Mouse (Mus musculus): ENCODE measurements at regions not wholly inside any gene's neighbourhood (a gene's known extent, or its start where the extent isn't known, plus 50 kb on each side); places are given as distances from the start of the nearest gene placed in this dataset.
A peak's percentile ranks its signal among the peaks of the same experiment; 100 is the strongest.

DNA sequence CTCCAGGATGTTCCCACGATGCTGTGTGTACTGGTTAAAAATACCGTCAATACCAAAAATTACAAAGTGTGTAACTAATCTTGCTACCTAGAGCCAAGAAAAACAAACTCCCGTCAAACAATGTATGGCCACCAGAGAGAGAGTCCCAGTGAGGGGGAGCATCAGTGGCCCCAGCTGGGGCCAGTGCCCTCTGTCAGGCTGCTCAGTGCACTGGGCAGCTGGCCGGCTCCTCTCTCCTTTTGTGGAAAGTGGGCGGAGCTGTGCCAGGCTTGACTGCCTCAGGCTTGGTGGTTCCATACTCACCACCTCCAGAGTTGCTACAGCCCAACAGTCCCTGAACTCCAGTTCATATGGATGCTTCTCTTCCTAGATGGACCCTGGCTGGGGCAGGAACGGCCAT is 53.8 kb upstream of the Sept5 start:
- H3K27ac ChIP-seq (ENCODE audit: insufficient read depth, low read length) = no peak overlapping the region
- TF ChIP-seq POLR2A (IDR thresholded peaks at IDR 0.05; ENCODE audit: insufficient read depth, low read length) (no peak), CTCF (IDR thresholded peaks at IDR 0.05; ENCODE audit: low read depth, low read length) (no peak), EP300 (IDR thresholded peaks at IDR 0.05; ENCODE audit: insufficient read depth, low read depth, low read length) (no peak)
- peaks cover 5% of the 10 kb centered on the region for H3K4me1 ChIP-seq (ENCODE audit: control insufficient read depth, insufficient read depth, low read length)

DNA sequence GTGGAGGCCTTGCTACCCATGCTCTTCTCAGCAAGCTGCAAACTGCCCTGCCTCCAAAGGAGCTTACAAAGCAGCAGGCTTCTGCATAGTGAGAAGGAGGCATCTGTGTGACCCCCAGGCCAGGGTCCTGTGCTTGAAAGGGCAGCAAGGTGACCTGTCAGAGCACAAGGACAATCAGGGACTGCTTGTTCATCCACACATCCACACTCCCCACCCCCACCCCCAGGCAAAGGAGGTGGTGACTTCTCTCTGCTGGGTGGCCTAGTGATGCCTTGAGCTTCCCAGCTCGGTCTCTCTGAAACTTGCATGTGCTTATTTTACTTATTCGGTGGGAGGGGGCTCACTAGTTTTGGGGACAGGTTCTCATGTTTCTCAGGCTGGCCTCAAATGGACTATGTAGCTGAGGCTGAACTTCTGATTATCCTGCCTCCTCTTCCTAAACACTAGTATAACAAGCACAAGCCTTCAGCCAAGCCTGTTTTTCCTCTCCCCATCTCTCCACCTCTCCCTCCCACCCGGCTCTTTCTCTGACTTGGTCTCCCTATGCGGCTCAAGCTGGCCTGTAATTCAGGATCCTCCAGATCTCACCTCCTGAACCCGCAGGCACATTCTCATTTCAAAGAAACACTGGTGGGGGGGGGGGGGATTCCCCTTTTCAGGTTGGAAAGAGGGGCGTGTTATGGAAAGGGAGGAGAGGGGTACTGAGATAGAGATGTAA is 56.4 kb upstream of the Sept5 start:
- TF ChIP-seq EP300 (IDR thresholded peaks at IDR 0.05; ENCODE audit: insufficient read depth, low read depth, low read length) (0 out of 2 replicates have a peak, but pooled peaks have one; percentile 40), POLR2A (IDR thresholded peaks at IDR 0.05; ENCODE audit: insufficient read depth, low read length) (no peak), CTCF (IDR thresholded peaks at IDR 0.05; ENCODE audit: low read depth, low read length) (no peak)
- H3K27me3 ChIP-seq (ENCODE audit: control insufficient read depth, insufficient read depth, low read length, poor library complexity, severe bottlenecking) = no peaks in the 10 kb centered on the region
- no peak overlapping the region for H3K4me3 ChIP-seq (ENCODE audit: low read depth, low read length)
- peaks cover 5% of the 10 kb centered on the region for H3K4me1 ChIP-seq (ENCODE audit: control insufficient read depth, insufficient read depth, low read length)
- no peaks in the 10 kb centered on the region for H3K36me3 ChIP-seq (ENCODE audit: control insufficient read depth, insufficient read depth, low read length, poor library complexity, severe bottlenecking)
- no peaks in the 10 kb centered on the region for H3K9me3 ChIP-seq (replicated peaks; ENCODE audit: control insufficient read depth, insufficient read depth, low read length, poor library complexity, severe bottlenecking)
- H3K27ac ChIP-seq (ENCODE audit: insufficient read depth, low read length) = 0 out of 2 replicates have a peak overlapping the region, but pooled peaks have one; percentile 28
- H3K9ac ChIP-seq (ENCODE audit: low read depth, poor library complexity, severe bottlenecking) = no peak overlapping the region

More for the DNA sequence above, 53.8 kb upstream of the Sept5 start:
- Histone ChIP-seq H3K36me3 (ENCODE audit: control insufficient read depth, insufficient read depth, low read length, poor library complexity, severe bottlenecking) (no peaks in the 10 kb centered on the region), H3K9ac (ENCODE audit: low read depth, poor library complexity, severe bottlenecking) (no peak overlapping the region), H3K9me3 (replicated peaks; ENCODE audit: control insufficient read depth, insufficient read depth, low read length, poor library complexity, severe bottlenecking) (no peaks in the 10 kb centered on the region), H3K4me3 (ENCODE audit: low read depth, low read length) (no peak overlapping the region), H3K27me3 (ENCODE audit: control insufficient read depth, insufficient read depth, low read length, poor library complexity, severe bottlenecking) (no peaks in the 10 kb centered on the region)

DNA sequence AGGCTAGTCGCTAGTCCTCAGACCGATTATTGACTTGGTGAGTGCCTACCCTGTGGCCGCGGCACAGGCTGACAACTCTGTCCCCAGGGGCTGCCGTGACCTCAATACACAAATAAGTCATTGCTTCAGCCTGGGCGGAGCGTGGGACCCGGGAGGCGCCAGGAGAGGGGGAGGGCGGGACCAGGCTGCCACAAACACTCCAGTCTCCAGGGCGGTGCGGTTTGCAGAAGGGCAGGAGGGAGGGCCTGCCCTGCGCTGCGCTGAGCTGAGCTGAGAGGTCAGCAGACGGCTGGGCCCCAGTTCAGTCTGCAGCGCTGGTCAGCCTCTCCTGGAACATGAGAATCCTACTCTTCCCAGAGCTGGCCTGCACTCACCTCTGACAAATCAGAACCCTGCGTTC is 57.2 kb upstream of the Sept5 start:
- no peaks in the 10 kb centered on the region for H3K27me3 ChIP-seq (ENCODE audit: control insufficient read depth, insufficient read depth, low read length, poor library complexity, severe bottlenecking)
- H3K9ac ChIP-seq (ENCODE audit: low read depth, poor library complexity, severe bottlenecking) = peak overlapping the region; percentile 8; the same call in 1 of the 2 replicates
- H3K36me3 ChIP-seq (ENCODE audit: control insufficient read depth, insufficient read depth, low read length, poor library complexity, severe bottlenecking) = no peaks in the 10 kb centered on the region
- no peaks in the 10 kb centered on the region for H3K9me3 ChIP-seq (replicated peaks; ENCODE audit: control insufficient read depth, insufficient read depth, low read length, poor library complexity, severe bottlenecking)
- TF ChIP-seq EP300 (IDR thresholded peaks at IDR 0.05; ENCODE audit: insufficient read depth, low read depth, low read length) (0 out of 2 replicates have a peak, but pooled peaks have one; percentile 53), CTCF (IDR thresholded peaks at IDR 0.05; ENCODE audit: low read depth, low read length) (no peak), POLR2A (IDR thresholded peaks at IDR 0.05; ENCODE audit: insufficient read depth, low read length) (no peak)
- peak overlapping the region; percentile 47 for H3K4me3 ChIP-seq (ENCODE audit: low read depth, low read length)
- peaks cover 5% of the 10 kb centered on the region for H3K4me1 ChIP-seq (ENCODE audit: control insufficient read depth, insufficient read depth, low read length)
- 0 out of 2 replicates have a peak overlapping the region, but pooled peaks have one; percentile 5 for H3K27ac ChIP-seq (ENCODE audit: insufficient read depth, low read length)

DNA sequence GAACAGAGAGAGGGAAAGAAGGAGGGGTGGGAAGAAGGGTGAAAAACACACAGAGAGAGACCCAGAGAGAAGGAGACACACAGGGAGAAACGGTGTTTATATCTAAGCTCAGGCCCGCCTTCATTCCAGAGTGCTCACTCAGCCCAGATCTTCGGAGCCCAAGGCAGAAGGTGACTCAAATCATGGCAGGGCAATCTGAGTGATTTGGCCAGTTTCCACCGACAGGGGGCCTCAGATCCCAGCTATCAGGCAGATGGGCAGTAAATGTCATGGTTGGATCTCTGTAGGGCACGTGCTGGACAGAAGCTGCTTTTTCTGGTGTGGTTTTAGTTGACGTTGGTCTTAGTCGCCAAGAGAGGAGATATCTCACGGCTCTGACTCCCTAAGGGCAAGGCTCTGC is 57.6 kb upstream of the Sept5 start:
- Histone ChIP-seq H3K9me3 (replicated peaks; ENCODE audit: control insufficient read depth, insufficient read depth, low read length, poor library complexity, severe bottlenecking) (no peaks in the 10 kb centered on the region), H3K9ac (ENCODE audit: low read depth, poor library complexity, severe bottlenecking) (peak overlapping the region; percentile 8; the same call in 1 of the 2 replicates), H3K27ac (ENCODE audit: insufficient read depth, low read length) (0 out of 2 replicates have a peak overlapping the region, but pooled peaks have one; percentile 5), H3K4me1 (ENCODE audit: control insufficient read depth, insufficient read depth, low read length) (peaks cover 5% of the 10 kb centered on the region), H3K36me3 (ENCODE audit: control insufficient read depth, insufficient read depth, low read length, poor library complexity, severe bottlenecking) (no peaks in the 10 kb centered on the region), H3K27me3 (ENCODE audit: control insufficient read depth, insufficient read depth, low read length, poor library complexity, severe bottlenecking) (no peaks in the 10 kb centered on the region), H3K4me3 (ENCODE audit: low read depth, low read length) (peak overlapping the region; percentile 47)
- TF ChIP-seq EP300 (IDR thresholded peaks at IDR 0.05; ENCODE audit: insufficient read depth, low read depth, low read length) (no peak), CTCF (IDR thresholded peaks at IDR 0.05; ENCODE audit: low read depth, low read length) (peak; percentile 84)

DNA sequence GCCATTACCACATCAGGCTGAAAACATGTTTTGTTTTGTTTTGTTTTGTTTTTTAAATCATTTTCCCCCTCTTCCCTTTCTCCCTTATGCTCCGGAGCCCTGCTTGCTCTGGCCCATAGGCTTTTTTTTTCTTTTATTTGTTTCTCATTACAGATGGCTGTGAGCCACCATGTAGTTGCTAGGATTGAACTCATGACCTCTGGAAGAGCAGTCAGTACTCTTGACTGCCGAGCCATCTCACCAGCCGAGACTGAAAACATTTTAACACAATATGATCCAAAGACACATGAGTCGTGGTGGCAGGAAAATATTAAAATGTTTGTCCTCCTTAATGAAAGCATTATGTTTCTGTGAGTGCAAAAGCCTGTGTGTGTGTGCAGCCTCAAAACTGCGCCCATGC is 65.8 kb upstream of the Sept5 start:
- no peak overlapping the region for H3K4me3 ChIP-seq (ENCODE audit: low read depth, low read length)
- no peak overlapping the region for H3K9ac ChIP-seq (ENCODE audit: low read depth, poor library complexity, severe bottlenecking)
- H3K36me3 ChIP-seq (ENCODE audit: control insufficient read depth, insufficient read depth, low read length, poor library complexity, severe bottlenecking) = no peaks in the 10 kb centered on the region
- no peak overlapping the region for H3K27ac ChIP-seq (ENCODE audit: insufficient read depth, low read length)
- no peaks in the 10 kb centered on the region for H3K9me3 ChIP-seq (replicated peaks; ENCODE audit: control insufficient read depth, insufficient read depth, low read length, poor library complexity, severe bottlenecking)
- no peak for TF ChIP-seq CTCF (IDR thresholded peaks at IDR 0.05; ENCODE audit: low read depth, low read length)
- TF ChIP-seq POLR2A (IDR thresholded peaks at IDR 0.05; ENCODE audit: insufficient read depth, low read length) = no peak
- no peak for TF ChIP-seq EP300 (IDR thresholded peaks at IDR 0.05; ENCODE audit: insufficient read depth, low read depth, low read length)
- H3K4me1 ChIP-seq (ENCODE audit: control insufficient read depth, insufficient read depth, low read length) = no peaks in the 10 kb centered on the region
- H3K27me3 ChIP-seq (ENCODE audit: control insufficient read depth, insufficient read depth, low read length, poor library complexity, severe bottlenecking) = no peaks in the 10 kb centered on the region

DNA sequence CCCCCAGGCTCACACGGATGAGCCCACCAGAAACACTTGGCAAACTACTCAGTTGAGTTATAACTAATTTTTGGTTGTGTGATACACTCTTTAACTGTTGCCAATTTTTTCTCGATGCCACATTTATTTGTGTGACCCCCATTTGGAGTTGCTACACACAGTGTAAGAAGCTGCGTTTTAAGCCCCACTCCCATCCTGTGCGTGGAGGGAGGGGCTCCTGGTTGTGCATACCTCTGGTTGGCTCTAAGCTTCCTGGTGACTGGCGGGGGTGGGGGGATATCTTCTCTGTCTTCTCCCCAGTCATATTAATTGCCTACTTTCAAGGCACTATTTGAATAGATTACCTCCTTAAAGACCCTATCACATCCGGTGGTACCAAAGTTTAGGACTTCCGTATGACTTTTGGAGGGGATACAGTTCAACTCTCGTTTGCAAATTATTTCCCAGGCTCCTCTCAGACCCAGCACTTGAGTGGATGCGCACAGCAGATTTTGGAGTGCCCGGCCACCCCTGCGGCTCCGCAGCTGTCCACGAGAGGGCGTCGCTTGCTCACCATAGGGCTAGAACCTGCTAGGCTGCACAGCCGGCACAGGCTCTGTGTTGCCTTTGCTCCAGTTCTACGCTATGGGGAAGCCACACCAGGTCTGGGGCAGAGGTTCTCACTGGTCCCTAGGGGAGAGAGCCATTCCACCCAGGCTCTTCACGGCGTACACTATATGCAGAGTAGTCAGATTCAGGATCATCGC is 66.5 kb upstream of the Sept5 start:
- Histone ChIP-seq H3K36me3 (ENCODE audit: control insufficient read depth, insufficient read depth, low read length, poor library complexity, severe bottlenecking) (no peaks in the 10 kb centered on the region), H3K4me3 (ENCODE audit: low read depth, low read length) (no peak overlapping the region), H3K9ac (ENCODE audit: low read depth, poor library complexity, severe bottlenecking) (no peak overlapping the region), H3K27ac (ENCODE audit: insufficient read depth, low read length) (no peak overlapping the region), H3K4me1 (ENCODE audit: control insufficient read depth, insufficient read depth, low read length) (no peaks in the 10 kb centered on the region), H3K9me3 (replicated peaks; ENCODE audit: control insufficient read depth, insufficient read depth, low read length, poor library complexity, severe bottlenecking) (no peaks in the 10 kb centered on the region), H3K27me3 (ENCODE audit: control insufficient read depth, insufficient read depth, low read length, poor library complexity, severe bottlenecking) (no peaks in the 10 kb centered on the region)
- TF ChIP-seq POLR2A (IDR thresholded peaks at IDR 0.05; ENCODE audit: insufficient read depth, low read length) = no peak
- TF ChIP-seq EP300 (IDR thresholded peaks at IDR 0.05; ENCODE audit: insufficient read depth, low read depth, low read length) = 0 out of 2 replicates have a peak, but pooled peaks have one; percentile 16
- TF ChIP-seq CTCF (IDR thresholded peaks at IDR 0.05; ENCODE audit: low read depth, low read length) = peak; percentile 91

Measured in ES-Bruce4 (cell line).